Mouse (Mus musculus) kidney, embryonic 16.5 days (tissue): ENCODE measurements at regions not wholly inside any gene's neighbourhood (a gene's known extent, or its start where the extent isn't known, plus 50 kb on each side); places are given as distances from the start of the nearest gene placed in this dataset.

Experiments used
- ATAC-seq: fragments of 200-750 bp; cut with Nextera tagmentation; 2 replicates; pipeline ENCODE4 v1.8.0; 2017; ENCODE audit warnings: moderate TSS enrichment; ENCODE audit not compliant: low FRiP score, low TSS enrichment
- H3K27ac ChIP-seq: fragments of 300-500 bp; sonication (generic); 2 replicates; pipeline ENCODE4 v1.5.1; 2014; ENCODE audit warnings: low read length
- H3K27me3 ChIP-seq: fragments of 300-500 bp; sonication (generic); 2 replicates; pipeline ENCODE4 v1.6.1; 2014; ENCODE audit warnings: low read length, control low read depth, mixed read lengths; ENCODE audit not compliant: insufficient read depth
- H3K36me3 ChIP-seq: fragments of 300-500 bp; sonication (generic); 2 replicates; pipeline ENCODE4 v1.6.1; 2014; ENCODE audit warnings: low read length, control low read depth, mixed read lengths; ENCODE audit not compliant: insufficient read depth
- H3K4me1 ChIP-seq: fragments of 300-500 bp; sonication (generic); 2 replicates; pipeline ENCODE4 v1.6.1; 2014; ENCODE audit warnings: low read length, control low read depth, mixed read lengths; ENCODE audit not compliant: insufficient read depth
- H3K4me2 ChIP-seq: fragments of 300-500 bp; sonication (generic); replicated peaks from 2 replicates; pipeline ENCODE4 v1.6.1; 2014; ENCODE audit warnings: low read depth, low read length
- H3K4me3 ChIP-seq: fragments of 300-500 bp; sonication (generic); 2 replicates; pipeline ENCODE4 v1.5.1; 2014; ENCODE audit warnings: mild to moderate bottlenecking, low read length
- H3K9ac ChIP-seq: fragments of 300-500 bp; sonication (generic); replicated peaks from 2 replicates; pipeline ENCODE4 v1.6.1; 2014; ENCODE audit warnings: low read length
- H3K9me3 ChIP-seq: fragments of 300-500 bp; sonication (generic); 2 replicates; pipeline ENCODE4 v1.6.1; 2016; ENCODE audit warnings: low read length, control low read depth
- WGBS: fragments of 180-500 bp; shearing (Covaris S2); extraction: QIAGEN DNeasy Blood & Tissue Kit; methylation state at CpG from one replicate; pipeline ENCODE4 v1.1.7; 2014; 5-methylcytosine and 5-hydroxymethylcytosine counted together

- WGBS = 74% methylated on average over 4 of the region's 4 CpGs
- H3K4me2 ChIP-seq = no peak overlapping the region
- no peak overlapping the region for H3K4me3 ChIP-seq
- H3K36me3 ChIP-seq = no peaks in the 10 kb centered on the region
- H3K27me3 ChIP-seq = no peaks in the 10 kb centered on the region
- no peak overlapping the region for H3K9ac ChIP-seq
- no peak overlapping the region for H3K27ac ChIP-seq
- H3K4me1 ChIP-seq = no peaks in the 10 kb centered on the region
- ATAC-seq = no peak
- H3K9me3 ChIP-seq = no peaks in the 10 kb centered on the region
These were observed 518.3 kb upstream of the Nr2f1 start for GRCm38 (mm10) chr13:78717686-78718431.

- no peak overlapping the region for H3K4me3 ChIP-seq
- H3K4me1 ChIP-seq = no peaks in the 10 kb centered on the region
- 93% methylated on average over 1 of the region's 1 CpGs for WGBS
- no peaks in the 10 kb centered on the region for H3K36me3 ChIP-seq
- no peak overlapping the region for H3K4me2 ChIP-seq
- no peak for ATAC-seq
- H3K9me3 ChIP-seq = no peaks in the 10 kb centered on the region
- no peak overlapping the region for H3K27ac ChIP-seq
- no peaks in the 10 kb centered on the region for H3K27me3 ChIP-seq
- no peak overlapping the region for H3K9ac ChIP-seq
These were observed 517.6 kb upstream of the Nr2f1 start for GRCm38 (mm10) chr13:78717159-78717558.

DNA sequence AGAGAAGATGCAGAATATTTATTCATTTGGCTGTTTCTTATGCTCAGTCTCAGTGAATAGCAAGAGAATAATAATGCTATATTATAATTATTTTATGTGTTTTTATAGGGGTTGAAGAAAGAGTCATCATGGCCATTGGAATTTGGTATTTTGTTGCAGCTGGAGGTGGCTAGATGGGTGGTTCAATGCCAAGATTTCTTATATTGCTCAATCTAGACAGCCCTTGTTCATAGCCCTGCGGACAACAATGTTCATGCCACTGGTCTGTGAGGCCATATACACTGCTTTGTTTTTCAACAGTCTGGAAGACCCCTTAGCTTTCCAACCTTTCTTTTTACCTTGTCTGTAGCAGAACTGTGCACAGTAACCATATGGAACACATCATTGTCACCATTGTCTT, 505.1 kb upstream of the Nr2f1 start:
- 83% methylated on average over 1 of the region's 1 CpGs for WGBS
- no peak overlapping the region for H3K4me3 ChIP-seq
- no peaks in the 10 kb centered on the region for H3K36me3 ChIP-seq
- H3K27me3 ChIP-seq = no peaks in the 10 kb centered on the region
- no peak overlapping the region for H3K27ac ChIP-seq
- no peaks in the 10 kb centered on the region for H3K4me1 ChIP-seq
- no peak overlapping the region for H3K4me2 ChIP-seq
- ATAC-seq = no peak
- no peaks in the 10 kb centered on the region for H3K9me3 ChIP-seq
- no peak overlapping the region for H3K9ac ChIP-seq

GRCm38 (mm10) chr13:78697814-78698519, 498.4 kb upstream of the Nr2f1 start:
- no peak overlapping the region for H3K4me3 ChIP-seq
- H3K9me3 ChIP-seq = no peaks in the 10 kb centered on the region
- no peaks in the 10 kb centered on the region for H3K27me3 ChIP-seq
- no peak overlapping the region for H3K4me2 ChIP-seq
- WGBS = 42% methylated on average over 3 of the region's 3 CpGs
- no peaks in the 10 kb centered on the region for H3K36me3 ChIP-seq
- H3K27ac ChIP-seq = no peak overlapping the region
- H3K4me1 ChIP-seq = peaks cover 3% of the 10 kb centered on the region; the same call in 1 of the 2 replicates
- no peak overlapping the region for H3K9ac ChIP-seq
- ATAC-seq = peak; percentile 77

GRCm38 (mm10) chr13:78679255-78679895, 479.8 kb upstream of the Nr2f1 start:
- Histone ChIP-seq H3K27me3 (no peaks in the 10 kb centered on the region), H3K27ac (no peak overlapping the region), H3K4me3 (no peak overlapping the region), H3K9ac (no peak overlapping the region), H3K4me1 (no peaks in the 10 kb centered on the region; the same call in 1 of the 2 replicates), H3K4me2 (no peak overlapping the region), H3K36me3 (no peaks in the 10 kb centered on the region), H3K9me3 (no peaks in the 10 kb centered on the region)
- 58% methylated on average over 4 of the region's 4 CpGs for WGBS
- no peak for ATAC-seq

- Histone ChIP-seq H3K4me1 (no peaks in the 10 kb centered on the region; the same call in 1 of the 2 replicates), H3K4me2 (no peak overlapping the region), H3K27ac (no peak overlapping the region), H3K9me3 (no peaks in the 10 kb centered on the region), H3K27me3 (no peaks in the 10 kb centered on the region), H3K36me3 (no peaks in the 10 kb centered on the region), H3K9ac (no peak overlapping the region), H3K4me3 (no peak overlapping the region)
- 81% methylated on average over 7 of the region's 7 CpGs for WGBS
- ATAC-seq = no peak
These were observed 478.7 kb upstream of the Nr2f1 start for GRCm38 (mm10) chr13:78678241-78678640.

- H3K4me1 ChIP-seq = no peaks in the 10 kb centered on the region
- no peak overlapping the region for H3K9ac ChIP-seq
- WGBS = 83% methylated on average over 7 of the region's 7 CpGs
- H3K4me2 ChIP-seq = no peak overlapping the region
- H3K4me3 ChIP-seq = no peak overlapping the region
- no peaks in the 10 kb centered on the region for H3K27me3 ChIP-seq
- no peaks in the 10 kb centered on the region for H3K9me3 ChIP-seq
- ATAC-seq = no peak
- no peaks in the 10 kb centered on the region for H3K36me3 ChIP-seq
- H3K27ac ChIP-seq = no peak overlapping the region
These were observed 458.7 kb upstream of the Nr2f1 start for GRCm38 (mm10) chr13:78658285-78658684.

DNA sequence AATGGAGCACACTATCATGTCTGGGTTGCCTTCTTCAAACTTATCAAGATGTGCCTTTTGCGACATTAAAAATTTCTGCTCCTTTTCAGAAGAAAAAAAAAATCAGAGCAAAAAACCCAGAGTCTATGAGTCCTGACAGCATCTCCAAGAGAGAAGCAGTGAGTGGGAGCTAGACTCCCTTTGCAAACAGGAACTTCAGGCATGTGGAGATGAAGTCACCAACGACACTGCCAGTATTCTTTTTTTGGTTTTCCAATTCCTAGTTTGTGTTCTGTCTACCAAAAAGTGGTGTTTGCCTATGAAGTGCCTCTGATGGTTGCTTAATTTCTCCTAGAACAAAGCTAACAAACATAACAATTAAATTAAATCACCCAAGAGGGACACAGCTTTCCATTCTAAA, 457.2 kb upstream of the Nr2f1 start:
- H3K36me3 ChIP-seq = no peaks in the 10 kb centered on the region
- no peaks in the 10 kb centered on the region for H3K4me1 ChIP-seq
- no peak for ATAC-seq
- no peak overlapping the region for H3K4me3 ChIP-seq
- 86% methylated on average over 2 of the region's 2 CpGs for WGBS
- no peak overlapping the region for H3K9ac ChIP-seq
- no peak overlapping the region for H3K4me2 ChIP-seq
- no peaks in the 10 kb centered on the region for H3K27me3 ChIP-seq
- H3K27ac ChIP-seq = no peak overlapping the region
- no peaks in the 10 kb centered on the region for H3K9me3 ChIP-seq

DNA sequence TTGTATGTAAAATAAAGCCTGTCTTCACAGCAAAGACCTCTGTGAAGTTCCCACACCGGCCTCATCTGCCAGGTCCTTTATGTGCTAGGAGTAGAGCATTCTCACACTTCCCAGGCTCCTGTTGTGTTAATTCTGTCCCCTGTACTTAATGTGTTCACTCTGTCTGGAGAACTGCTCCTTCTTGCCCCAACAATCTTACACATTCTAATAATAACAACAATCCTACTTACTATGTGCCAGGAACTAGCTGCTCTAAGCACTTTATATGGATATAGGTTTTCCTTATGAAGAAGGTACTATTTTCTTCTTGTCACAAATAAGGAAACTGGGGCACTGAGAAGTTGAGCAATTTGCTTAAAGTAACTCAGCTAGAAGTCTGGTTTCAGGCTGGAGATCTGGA, 456.6 kb upstream of the Nr2f1 start:
- no peak overlapping the region for H3K27ac ChIP-seq
- 76% methylated on average over 1 of the region's 1 CpGs for WGBS
- no peaks in the 10 kb centered on the region for H3K9me3 ChIP-seq
- no peak for ATAC-seq
- no peaks in the 10 kb centered on the region for H3K36me3 ChIP-seq
- no peak overlapping the region for H3K4me2 ChIP-seq
- no peak overlapping the region for H3K4me3 ChIP-seq
- no peaks in the 10 kb centered on the region for H3K4me1 ChIP-seq
- H3K9ac ChIP-seq = no peak overlapping the region
- H3K27me3 ChIP-seq = no peaks in the 10 kb centered on the region

- Histone ChIP-seq H3K4me2 (no peak overlapping the region), H3K9ac (no peak overlapping the region), H3K36me3 (no peaks in the 10 kb centered on the region), H3K9me3 (no peaks in the 10 kb centered on the region), H3K27ac (no peak overlapping the region), H3K4me3 (no peak overlapping the region), H3K27me3 (no peaks in the 10 kb centered on the region), H3K4me1 (no peaks in the 10 kb centered on the region)
- no peak for ATAC-seq
- WGBS = 94% methylated on average over 1 of the region's 1 CpGs
These were observed 451.3 kb upstream of the Nr2f1 start for GRCm38 (mm10) chr13:78650824-78651223.
